Mouse (Mus musculus) lung, adult 2 months (tissue): ENCODE measurements around the gene Usp2. TPM values are rescaled to one million over a fixed set of nuclear protein-coding genes. Genes with fewer than 3 reads are reported as not detected.
"Not testable (repeated sequence)": the region's sequence is repeated elsewhere in the genome, so short reads cannot be mapped to it uniquely, and the experiment has no call there.

Source experiments
- DNase-seq: peaks from one replicate; pipeline ENCODE4 v3.0.0; 2022
- H3K4me1 ChIP-seq: fragments of 200-500 bp; 2 replicates; pipeline ENCODE4 v1.6.1; 2011; ENCODE audit warnings: low read length; ENCODE audit not compliant: control insufficient read depth, insufficient read depth
- H3K4me3 ChIP-seq: fragments of 200-500 bp; replicated peaks from 2 replicates; pipeline ENCODE3; 2011; ENCODE audit warnings: low read depth, mild to moderate bottlenecking, control low read depth, low read length; ENCODE audit errors: extremely low read depth
- CTCF ChIP-seq: fragments of 200-500 bp; IDR thresholded peaks from 2 replicates; pipeline ENCODE4 v1.5.1; 2011; ENCODE audit warnings: mild to moderate bottlenecking, low read length, control low read depth; ENCODE audit not compliant: insufficient read depth
- POLR2A ChIP-seq: fragments of 200-500 bp; IDR thresholded peaks from 2 replicates; pipeline ENCODE4 v1.6.1; 2011; ENCODE audit warnings: low read depth, mild to moderate bottlenecking, control low read depth, low read length, borderline replicate concordance; ENCODE audit errors: extremely low read depth
- WGBS: fragments of 180-500 bp; shearing (Covaris S2); methylation state at CpG from one replicate; pipeline ENCODE4 v1.1.7; 2018; 5-methylcytosine and 5-hydroxymethylcytosine counted together
- polyA plus RNA-seq: library from polyadenylated mRNA; depleted of rRNA; stranded (reverse); fragments of >200 nt; gene quantifications from 2 replicates; pipeline ENCODE4 v1.2.3, GENCODE M21; 2012

Usp2 gene
- polyA plus RNA-seq, 1 experiment = 5.7 TPM

DNA sequence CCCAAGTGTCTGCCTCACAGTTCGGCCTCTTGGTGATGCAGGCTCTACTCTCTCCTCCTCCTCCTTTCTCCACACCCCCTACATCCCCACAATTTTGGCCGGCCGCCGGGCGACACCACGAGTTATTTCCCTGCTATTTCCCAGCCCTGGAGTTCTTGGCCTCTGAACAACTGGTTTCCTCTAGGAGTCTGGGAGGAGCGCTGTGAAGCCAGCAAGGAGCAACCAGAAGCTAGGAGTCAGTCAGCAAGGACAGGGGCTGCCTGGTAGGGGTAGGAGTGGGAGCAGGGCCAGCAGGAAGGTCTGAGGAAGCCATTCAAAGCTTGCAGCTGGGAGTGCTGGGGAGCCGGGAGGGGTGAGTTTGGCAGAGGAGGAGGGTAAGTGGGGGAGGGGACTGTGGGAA, 40.3 kb downstream of the Usp2 start, which contains the start of gene C1qtnf5:
C1qtnf5 (plus strand) TSS at position 136 of the 400 bp plus-strand sequence.
- 17% methylated on average over 8 of the region's 8 CpGs for WGBS
- peak; percentile 38; the same call in 1 of the 2 replicates for TF ChIP-seq POLR2A
- TF ChIP-seq CTCF = no peak
- DNase-seq = peak; percentile 58
- Histone ChIP-seq H3K4me3 (peak within 1 kb of the TSS; percentile 14), H3K4me1 (peaks cover 20% of the 10 kb centered on the region)

- TF ChIP-seq CTCF (no peak), POLR2A (no peak)
- 48% methylated on average over 25 of the region's 25 CpGs for WGBS
- peaks cover 20% of the 10 kb centered on the region for H3K4me1 ChIP-seq
- no peak for DNase-seq
- peak overlapping the region; percentile 14 for H3K4me3 ChIP-seq
Observed at GRCm38 (mm10) chr9:44107557-44108179, 40.8 kb downstream of the Usp2 start.

- 70% methylated on average over 31 of the region's 31 CpGs for WGBS
Observed at GRCm38 (mm10) chr9:44108269-44109055, 41.6 kb downstream of the Usp2 start.

GRCm38 (mm10) chr9:44109360-44110095, 42.7 kb downstream of the Usp2 start:
- Histone ChIP-seq H3K4me1 (peaks cover 20% of the 10 kb centered on the region), H3K4me3 (no peak overlapping the region)
- peak; percentile 75 for DNase-seq
- WGBS = 12% methylated on average over 9 of the region's 9 CpGs
- peak; percentile 79 for TF ChIP-seq CTCF
- TF ChIP-seq POLR2A = no peak

More at GRCm38 (mm10) chr9:44108269-44109055, 41.6 kb downstream of the Usp2 start:
- H3K4me3 ChIP-seq = no peak overlapping the region
- peaks cover 20% of the 10 kb centered on the region for H3K4me1 ChIP-seq
- TF ChIP-seq CTCF = no peak
- TF ChIP-seq POLR2A = no peak
- DNase-seq = no peak

DNA sequence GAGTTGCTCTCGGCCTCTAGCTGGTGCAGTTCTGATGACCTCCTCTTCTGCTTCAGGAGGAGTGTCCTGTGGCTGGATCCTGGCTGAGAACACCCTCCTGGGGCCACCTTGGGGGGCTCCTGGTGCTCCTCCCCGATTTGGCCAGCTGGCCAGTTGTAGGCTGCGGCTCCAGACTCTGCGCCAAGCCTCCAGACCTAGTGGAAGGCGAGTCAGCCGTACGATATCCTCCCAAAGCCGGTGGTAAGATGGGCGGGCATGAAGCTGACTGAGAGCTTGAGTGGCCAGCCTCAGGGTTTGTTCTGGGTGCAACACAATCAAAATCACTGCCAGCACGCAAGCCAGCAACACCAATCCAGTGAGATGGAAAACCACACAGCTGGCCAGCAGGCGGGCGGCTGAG, 45.1 kb downstream of the Usp2 start:
- peaks cover 18% of the 10 kb centered on the region for H3K4me1 ChIP-seq
- WGBS = 50% methylated on average over 10 of the region's 12 CpGs
- not testable (repeated sequence) for H3K4me3 ChIP-seq, DNase-seq

DNA sequence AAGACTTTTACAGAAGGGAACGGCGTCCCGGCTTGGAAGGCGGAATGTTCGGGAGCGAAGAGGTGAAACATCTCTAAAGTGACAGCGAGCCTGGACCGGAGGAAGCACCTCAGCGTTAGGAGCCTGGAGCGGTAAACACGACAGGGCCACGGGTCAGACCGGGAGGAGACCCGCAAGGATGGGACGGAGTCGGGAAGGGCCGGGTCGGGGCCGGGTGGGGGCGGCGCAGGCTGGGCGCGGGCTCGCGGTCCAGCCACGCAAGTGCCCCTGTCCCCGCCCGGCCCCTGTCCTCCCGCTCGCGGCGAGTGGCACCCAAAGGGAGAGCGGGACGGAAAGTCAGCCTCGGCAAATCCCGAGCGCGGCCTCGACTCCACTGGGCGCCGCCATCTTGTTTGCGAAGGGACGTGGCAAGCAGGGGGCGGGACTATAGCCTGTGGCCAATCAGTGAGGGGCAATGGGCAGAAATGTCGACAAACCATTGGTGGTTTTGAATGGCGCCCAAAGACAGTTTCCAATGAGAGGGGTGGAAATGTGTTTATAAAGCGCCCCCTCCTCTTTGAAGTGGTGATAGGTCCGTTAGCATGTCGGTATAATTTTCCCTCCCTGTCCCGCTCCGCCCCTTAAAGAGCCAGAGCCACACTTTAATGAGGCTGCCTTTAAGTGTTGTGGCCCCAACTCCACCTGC, 46.4 kb downstream of the Usp2 start, which contains the start of the genes Gm49380 and Rnf26:
Gm49380 (minus strand) TSS at position 396 of the 685 bp plus-strand sequence.
Rnf26 (minus strand) TSS at position 413 of the 685 bp plus-strand sequence.
- under 1% methylated on average over 48 of the region's 51 CpGs for WGBS
- TF ChIP-seq CTCF (no peak), POLR2A (peak; percentile 52; the same call in 1 of the 2 replicates)
- DNase-seq = peak; percentile 92
- peak within 1 kb of the TSS; percentile 65 for H3K4me3 ChIP-seq
- peaks cover 12% of the 10 kb centered on the region for H3K4me1 ChIP-seq

DNA sequence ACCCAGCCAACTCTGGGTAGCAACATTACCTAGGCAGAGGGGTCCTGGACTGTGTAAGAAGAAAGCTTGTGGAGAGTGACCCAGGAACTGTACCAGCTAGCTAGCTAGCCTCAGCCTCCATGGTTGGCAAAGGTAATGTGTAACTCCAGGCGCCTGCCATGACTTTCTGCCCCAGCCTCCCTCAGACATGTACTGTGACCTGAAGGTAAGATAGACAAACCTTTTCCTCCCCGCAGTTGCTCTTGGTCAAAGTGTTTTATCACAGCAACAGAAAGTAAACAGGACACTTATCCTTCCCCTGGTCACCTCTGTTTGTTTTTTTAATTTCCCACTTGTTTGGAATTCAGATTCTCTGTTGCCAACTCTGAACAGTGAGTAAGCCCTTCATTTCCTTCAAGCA, 47.6 kb downstream of the Usp2 start:
- Histone ChIP-seq H3K4me3 (no peak overlapping the region), H3K4me1 (peaks cover 5% of the 10 kb centered on the region)
- no peak for DNase-seq
- TF ChIP-seq POLR2A (no peak), CTCF (no peak)
- WGBS = 42% methylated on average over 2 of the region's 2 CpGs

DNA sequence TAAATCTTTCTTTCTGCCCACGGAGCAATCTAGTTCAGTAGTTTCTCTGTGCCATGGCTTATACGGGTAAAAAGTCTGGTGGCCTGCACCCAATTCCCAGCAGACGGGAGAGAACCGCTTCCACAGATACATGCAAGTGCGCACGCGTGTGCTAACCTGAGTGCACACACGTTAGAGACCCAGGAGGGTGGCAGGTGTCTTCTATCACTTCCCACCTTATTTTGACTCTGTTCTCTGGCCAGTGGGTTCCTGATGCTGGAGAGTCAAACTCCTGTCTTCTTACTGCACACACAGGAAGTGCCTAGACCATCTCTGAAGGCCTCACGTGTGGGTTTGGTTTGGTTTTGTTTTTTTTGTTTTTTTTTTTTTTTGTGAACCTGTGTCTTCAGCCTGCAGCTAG, 48.8 kb downstream of the Usp2 start:
- no peaks in the 10 kb centered on the region for H3K4me1 ChIP-seq
- no peak overlapping the region for H3K4me3 ChIP-seq
- 85% methylated on average over 9 of the region's 9 CpGs for WGBS
- DNase-seq = no peak
- no peak for TF ChIP-seq POLR2A
- TF ChIP-seq CTCF = no peak

- H3K4me1 ChIP-seq = no peaks in the 10 kb centered on the region
- H3K4me3 ChIP-seq = no peak overlapping the region
- no peak for DNase-seq
- no peak for TF ChIP-seq CTCF
- TF ChIP-seq POLR2A = no peak
- 92% methylated on average over 4 of the region's 4 CpGs for WGBS
Observed at GRCm38 (mm10) chr9:44116182-44116581, 49.4 kb downstream of the Usp2 start.
